Mouse (Mus musculus) MEL (cell line): ENCODE measurements around the gene Plac9b.
"Not testable (repeated sequence)": the region's sequence is repeated elsewhere in the genome, so short reads cannot be mapped to it uniquely, and the experiment has no call there.

Experiments used
- CTCF ChIP-seq, 3 experiments: IDR thresholded peaks in 2 of 3; conservative IDR thresholded peaks in 1 of 3; 2 replicates each; pipeline ENCODE4 v1.5.1; 2011 to 2012; ENCODE audit warnings: low read length in 3 of 3, low read depth in 2 of 3, mild to moderate bottlenecking in 2 of 3, improper control_type of control experiment in 1 of 3, inconsistent platforms in 1 of 3, mixed read lengths in 1 of 3, moderate library complexity in 1 of 3; ENCODE audit not compliant: control insufficient read depth in 1 of 3, insufficient read depth in 1 of 3, poor library complexity in 1 of 3, severe bottlenecking in 1 of 3
- E2F4 ChIP-seq: IDR thresholded peaks from 2 replicates; pipeline ENCODE4 v1.6.1; 2011; ENCODE audit warnings: low read depth, low read length, improper control_type of control experiment, borderline replicate concordance
- MAX ChIP-seq: IDR thresholded peaks from 2 replicates; pipeline ENCODE4 v1.6.1; 2011; ENCODE audit warnings: low read length, improper control_type of control experiment
- MYB ChIP-seq: IDR thresholded peaks from 2 replicates; pipeline ENCODE4 v1.6.1; 2011; ENCODE audit warnings: mild to moderate bottlenecking, low read depth, low read length, improper control_type of control experiment
- POLR2A ChIP-seq, 2 experiments: IDR thresholded peaks; 2 replicates each; pipeline ENCODE4 v1.6.1; 2011 to 2012; ENCODE audit warnings: low read length in 2 of 2, mild to moderate bottlenecking in 2 of 2, control low read depth in 1 of 2, improper control_type of control experiment in 1 of 2, low read depth in 1 of 2, moderate library complexity in 1 of 2; ENCODE audit not compliant: control insufficient read depth in 1 of 2, insufficient read depth in 1 of 2, poor library complexity in 1 of 2
- SMC3 ChIP-seq: IDR thresholded peaks from 2 replicates; pipeline ENCODE4 v1.6.1; 2011; ENCODE audit warnings: low read depth, low read length, improper control_type of control experiment
- USF1 ChIP-seq: IDR thresholded peaks from 2 replicates; pipeline ENCODE4 v1.6.1; 2014; ENCODE audit warnings: low read depth, mild to moderate bottlenecking, inconsistent platforms, low read length, improper control_type of control experiment, moderate library complexity
- ZC3H11A ChIP-seq: IDR thresholded peaks from 2 replicates; pipeline ENCODE4 v1.6.1; 2012; ENCODE audit warnings: low read depth, mild to moderate bottlenecking, inconsistent platforms, low read length, improper control_type of control experiment

- TF ChIP-seq MAX; ZC3H11A; POLR2A (IDR thresholded peaks at IDR 0.05; ENCODE audit: control insufficient read depth in 1 of 2, insufficient read depth in 1 of 2, low read depth in 1 of 2, low read length in 2 of 2, poor library complexity in 1 of 2); CTCF (IDR thresholded peaks at IDR 0.05 in 2 of 3, conservative IDR thresholded peaks at IDR 0.05 in 1 of 3; ENCODE audit: control insufficient read depth in 1 of 3, insufficient read depth in 1 of 3, low read depth in 2 of 3, low read length in 3 of 3, poor library complexity in 1 of 3, severe bottlenecking in 1 of 3); USF1; E2F4; MYB; SMC3: not testable (repeated sequence)
These were observed 26.2 kb downstream of the Plac9b start for GRCm38 (mm10) chr14:26156032-26156431.
